Mouse (Mus musculus): ENCODE measurements at regions not wholly inside any gene's neighbourhood (a gene's known extent, or its start where the extent isn't known, plus 50 kb on each side); places are given as distances from the start of the nearest gene placed in this dataset.

DNA sequence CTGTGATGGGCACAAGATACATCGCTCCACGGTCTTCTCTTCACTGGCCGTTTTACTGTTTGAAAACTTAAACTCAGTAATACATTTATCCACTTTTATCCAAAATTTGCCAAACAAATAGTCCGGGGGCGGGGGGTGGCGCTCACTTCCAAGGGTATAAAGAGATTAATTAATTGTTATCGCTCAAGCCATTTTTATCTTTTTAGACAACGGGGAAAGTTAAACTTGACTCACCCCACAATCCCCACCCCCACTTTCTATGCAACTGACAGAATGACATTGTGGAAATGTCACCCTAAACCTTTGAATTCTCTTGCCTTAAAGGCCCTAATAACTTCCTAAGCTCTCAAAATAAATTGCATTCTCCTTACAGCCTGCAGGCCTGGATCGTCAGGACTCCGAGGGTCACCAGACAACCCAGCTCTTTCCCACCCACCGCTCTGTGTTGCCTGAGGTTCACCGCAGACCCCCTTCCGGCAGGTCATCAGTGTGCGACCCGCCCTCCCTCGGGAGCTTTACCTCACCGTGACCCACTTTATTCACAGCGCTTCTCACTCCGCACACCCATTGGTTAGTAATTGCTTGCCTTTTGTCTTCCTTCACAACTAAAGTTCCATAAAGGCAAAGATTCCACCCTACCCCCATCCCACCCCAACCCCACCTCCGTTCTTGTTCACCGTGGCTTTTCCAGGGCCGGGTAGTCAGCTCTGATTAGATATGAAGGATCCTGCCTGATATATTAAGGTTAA lies 93.0 kb upstream of the Hmcn1 start:
- no peak for TF ChIP-seq POLR2A (IDR thresholded peaks at IDR 0.05; ENCODE audit: borderline replicate concordance, extremely low read depth, insufficient read depth, insufficient read length, poor library complexity, severe bottlenecking)
- no peak for TF ChIP-seq CTCF (IDR thresholded peaks at IDR 0.05; ENCODE audit: borderline replicate concordance, extremely low read depth, insufficient read depth, insufficient read length)
